Mouse (Mus musculus): Measurements from ENCODE around the gene Cecr2. TPM values are rescaled to one million over a fixed set of nuclear protein-coding genes. Genes with fewer than 3 reads are reported as not detected.

The Cecr2 gene
- polyA plus RNA-seq, 1 experiment from 2014 or later: 20.6 TPM

DNA sequence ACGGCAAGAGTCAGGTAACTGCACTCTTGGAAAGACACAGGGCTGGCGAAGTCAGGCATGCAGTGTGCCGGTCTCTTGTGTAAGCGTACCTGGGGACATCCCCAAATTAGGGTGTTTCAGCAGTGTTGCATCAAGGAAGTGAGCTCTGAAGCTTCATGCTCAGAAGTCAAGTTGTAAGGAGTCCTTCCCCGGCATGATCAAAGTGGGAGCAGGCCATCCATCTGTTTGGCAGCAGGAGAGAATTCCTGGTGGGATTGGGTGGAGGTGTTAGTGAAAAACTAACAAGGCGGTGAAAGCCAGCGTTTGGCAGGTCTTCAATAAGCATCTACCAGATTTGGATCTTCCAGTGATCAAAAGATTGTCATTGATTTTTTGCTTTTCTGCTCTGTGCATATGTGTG, 7.3 kb upstream of the Cecr2 start:
- H3K27ac ChIP-seq (ENCODE audit: low read depth, low read length): no peak overlapping the region
- WGBS: 74% methylated on average over 7 of the region's 7 CpGs
- H3K4me2 ChIP-seq: no peak overlapping the region
- no peaks in the 10 kb centered on the region for H3K9me3 ChIP-seq (ENCODE audit: control insufficient read depth, low read length)
- ATAC-seq (ENCODE audit: low FRiP score): no peak
- no peak overlapping the region for H3K4me3 ChIP-seq (ENCODE audit: low read depth, low read length)
- H3K27me3 ChIP-seq (ENCODE audit: control insufficient read depth, insufficient read depth, low read length): no peaks in the 10 kb centered on the region; the same call in 1 of the 2 replicates
- DNase-seq (ENCODE audit: low spot score, missing footprints): no peak
- H3K36me3 ChIP-seq (ENCODE audit: control insufficient read depth, insufficient read depth, low read length): no peaks in the 10 kb centered on the region
- H3K9ac ChIP-seq (ENCODE audit: low read length): no peak overlapping the region
- no peaks in the 10 kb centered on the region for H3K4me1 ChIP-seq (ENCODE audit: control insufficient read depth, insufficient read depth, low read length)

DNA sequence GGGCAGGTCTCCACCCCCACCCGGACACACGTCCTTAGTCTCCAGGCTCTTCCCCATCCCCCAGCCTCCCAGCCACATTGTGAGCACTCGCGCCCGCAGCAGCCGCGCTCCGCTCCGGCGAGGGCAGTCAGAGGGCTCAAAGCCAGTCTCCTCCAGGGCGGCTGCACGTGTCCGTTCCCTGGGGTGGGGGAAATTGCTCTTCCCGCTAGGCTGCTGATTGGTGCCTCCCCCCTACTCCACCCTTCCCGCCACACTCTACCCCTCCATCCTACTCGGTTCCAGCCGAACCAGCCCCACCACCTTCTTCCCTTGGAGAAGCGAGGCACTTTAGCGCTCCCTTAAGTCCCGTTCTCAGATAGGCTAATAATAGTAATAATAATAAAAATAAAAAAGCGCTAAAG, 754 bp upstream of the Cecr2 start:
- ATAC-seq (ENCODE audit: low FRiP score): peak; percentile 80
- under 1% methylated on average over 21 of the region's 21 CpGs for WGBS
- no peaks in the 10 kb centered on the region for H3K9me3 ChIP-seq (ENCODE audit: control insufficient read depth, low read length)
- H3K4me2 ChIP-seq: peak overlapping the region; percentile 66
- H3K27ac ChIP-seq (ENCODE audit: low read depth, low read length): peak overlapping the region; percentile 99
- H3K9ac ChIP-seq (ENCODE audit: low read length): peak overlapping the region; percentile 97
- peaks cover 17% of the 10 kb centered on the region for H3K4me1 ChIP-seq (ENCODE audit: control insufficient read depth, insufficient read depth, low read length)
- H3K4me3 ChIP-seq (ENCODE audit: low read depth, low read length): peak overlapping the region; percentile 93
- no peaks in the 10 kb centered on the region for H3K36me3 ChIP-seq (ENCODE audit: control insufficient read depth, insufficient read depth, low read length)
- DNase-seq (ENCODE audit: low spot score, missing footprints): no peak
- H3K27me3 ChIP-seq (ENCODE audit: control insufficient read depth, insufficient read depth, low read length): no peaks in the 10 kb centered on the region; the same call in 1 of the 2 replicates

DNA sequence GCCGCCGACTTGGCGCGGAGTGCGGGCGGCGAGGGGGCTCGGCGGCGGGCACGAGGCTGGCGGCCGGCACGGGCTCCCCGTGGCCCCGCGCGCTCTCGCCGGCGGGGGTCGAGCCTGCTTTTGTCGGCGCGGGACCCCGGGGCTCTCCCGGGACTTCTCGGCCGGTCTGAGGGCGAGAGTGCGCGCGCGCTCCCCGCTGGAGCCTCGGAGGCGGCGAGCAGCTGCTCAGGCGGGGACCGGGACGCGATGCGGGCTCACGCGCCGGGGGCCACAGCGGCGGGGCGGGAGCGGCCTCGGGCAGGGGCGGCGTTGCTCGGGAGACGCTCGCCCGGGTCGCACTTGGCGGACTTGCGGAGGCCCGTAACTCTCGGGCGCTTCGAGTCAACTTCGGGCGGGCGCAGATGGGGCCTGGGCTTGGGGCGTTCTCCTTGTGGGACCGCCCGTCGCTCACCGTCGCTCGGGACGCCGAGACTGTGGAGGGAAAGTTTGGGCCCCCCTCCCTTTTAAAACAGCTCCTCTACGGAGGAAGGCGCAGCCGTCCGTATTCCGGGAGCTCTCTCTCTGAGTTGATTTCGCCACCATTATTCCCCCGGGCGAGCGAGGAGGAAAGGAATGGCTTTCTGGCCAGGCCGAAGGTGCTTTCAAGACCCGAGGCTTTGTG, 722 bp downstream of the Cecr2 start:
- Histone ChIP-seq H3K27ac (ENCODE audit: low read depth, low read length) (peak overlapping the region; percentile 99), H3K4me1 (ENCODE audit: control insufficient read depth, insufficient read depth, low read length) (peaks cover 17% of the 10 kb centered on the region), H3K9ac (ENCODE audit: low read length) (peak overlapping the region; percentile 97), H3K36me3 (ENCODE audit: control insufficient read depth, insufficient read depth, low read length) (no peaks in the 10 kb centered on the region), H3K27me3 (ENCODE audit: control insufficient read depth, insufficient read depth, low read length) (no peaks in the 10 kb centered on the region; the same call in 1 of the 2 replicates), H3K9me3 (ENCODE audit: control insufficient read depth, low read length) (no peaks in the 10 kb centered on the region), H3K4me3 (ENCODE audit: low read depth, low read length) (peak overlapping the region; percentile 93), H3K4me2 (peak overlapping the region; percentile 66)
- WGBS: under 1% methylated on average over 73 of the region's 87 CpGs
- DNase-seq (ENCODE audit: low spot score, missing footprints) (peak; percentile 98), ATAC-seq (ENCODE audit: low FRiP score) (peak; percentile 52)

DNA sequence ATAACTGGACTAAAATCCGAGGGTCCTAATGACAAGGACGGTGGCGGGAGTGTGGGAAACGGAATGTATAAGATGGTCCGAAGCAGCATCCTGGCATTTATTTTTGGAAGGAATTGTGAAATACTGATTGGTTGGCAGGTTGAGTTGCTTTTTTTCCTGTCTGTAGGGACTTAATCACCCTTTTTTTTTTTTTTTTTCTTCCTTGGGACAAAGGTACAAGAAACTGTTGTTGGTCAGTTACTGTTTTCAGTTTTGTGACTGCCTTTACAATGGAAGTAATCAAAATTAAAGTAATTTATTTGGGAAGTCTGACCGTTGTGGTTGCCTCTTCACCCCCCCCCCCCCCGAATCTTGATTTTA, 1.2 kb downstream of the Cecr2 start:
- Histone ChIP-seq H3K36me3 (ENCODE audit: control insufficient read depth, insufficient read depth, low read length) (no peaks in the 10 kb centered on the region), H3K27ac (ENCODE audit: low read depth, low read length) (peak overlapping the region; percentile 99), H3K9ac (ENCODE audit: low read length) (peak overlapping the region; percentile 97), H3K4me2 (peak overlapping the region; percentile 66), H3K4me1 (ENCODE audit: control insufficient read depth, insufficient read depth, low read length) (peaks cover 17% of the 10 kb centered on the region), H3K27me3 (ENCODE audit: control insufficient read depth, insufficient read depth, low read length) (no peaks in the 10 kb centered on the region; the same call in 1 of the 2 replicates), H3K9me3 (ENCODE audit: control insufficient read depth, low read length) (no peaks in the 10 kb centered on the region), H3K4me3 (ENCODE audit: low read depth, low read length) (peak overlapping the region; percentile 93)
- no peak for ATAC-seq (ENCODE audit: low FRiP score)
- under 1% methylated on average over 7 of the region's 7 CpGs for WGBS
- DNase-seq (ENCODE audit: low spot score, missing footprints): no peak

DNA sequence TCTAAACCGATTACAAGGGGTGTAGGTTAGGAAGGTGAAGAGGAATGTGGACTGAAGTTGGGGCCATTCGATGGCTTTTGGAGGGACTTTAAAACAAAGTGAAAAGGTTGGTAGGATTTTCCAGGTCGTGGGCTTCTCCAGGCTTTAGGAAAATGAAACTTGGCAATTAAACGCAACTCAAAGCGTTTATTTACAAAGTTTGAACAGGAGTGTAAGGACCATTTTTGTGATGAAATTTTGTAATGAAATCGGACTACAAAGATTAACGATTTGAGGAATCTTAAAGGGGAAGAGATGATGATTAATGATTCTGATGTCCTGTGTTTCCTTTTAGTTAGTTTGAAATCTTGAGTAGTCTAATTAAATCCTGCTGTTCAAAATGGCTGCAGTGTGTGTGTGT, 1.7 kb downstream of the Cecr2 start:
- DNase-seq (ENCODE audit: low spot score, missing footprints): no peak
- 18% methylated on average over 7 of the region's 7 CpGs for WGBS

DNA sequence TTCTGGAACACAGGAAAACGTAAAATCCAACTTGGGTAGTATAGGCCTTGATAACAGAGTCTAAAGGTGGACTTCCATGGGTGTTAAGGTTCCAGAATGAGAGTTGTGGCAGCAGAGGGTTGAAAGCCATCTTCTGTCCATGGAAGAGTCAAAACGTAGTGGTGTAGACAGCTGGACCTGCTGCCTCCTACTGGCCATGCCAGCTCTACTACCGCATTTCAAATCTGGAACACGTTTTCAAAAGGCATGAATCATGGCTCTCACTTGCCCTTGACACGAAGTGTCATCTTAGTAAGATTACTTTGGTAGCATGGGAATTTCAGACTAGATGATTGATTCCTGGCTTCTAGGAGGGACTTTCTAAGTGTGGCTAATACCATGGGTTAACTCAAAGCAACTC, 8.0 kb downstream of the Cecr2 start:
- no peak for DNase-seq (ENCODE audit: low spot score, missing footprints)

More for the DNA sequence above, 1.7 kb downstream of the Cecr2 start:
- peaks cover 17% of the 10 kb centered on the region for H3K4me1 ChIP-seq (ENCODE audit: control insufficient read depth, insufficient read depth, low read length)
- H3K36me3 ChIP-seq (ENCODE audit: control insufficient read depth, insufficient read depth, low read length): no peaks in the 10 kb centered on the region
- H3K27ac ChIP-seq (ENCODE audit: low read depth, low read length): no peak overlapping the region
- peak overlapping the region; percentile 97 for H3K9ac ChIP-seq (ENCODE audit: low read length)
- no peak for ATAC-seq (ENCODE audit: low FRiP score)
- no peaks in the 10 kb centered on the region; the same call in 1 of the 2 replicates for H3K27me3 ChIP-seq (ENCODE audit: control insufficient read depth, insufficient read depth, low read length)
- peak overlapping the region; percentile 66 for H3K4me2 ChIP-seq
- no peaks in the 10 kb centered on the region for H3K9me3 ChIP-seq (ENCODE audit: control insufficient read depth, low read length)
- H3K4me3 ChIP-seq (ENCODE audit: low read depth, low read length): peak overlapping the region; percentile 93

DNA sequence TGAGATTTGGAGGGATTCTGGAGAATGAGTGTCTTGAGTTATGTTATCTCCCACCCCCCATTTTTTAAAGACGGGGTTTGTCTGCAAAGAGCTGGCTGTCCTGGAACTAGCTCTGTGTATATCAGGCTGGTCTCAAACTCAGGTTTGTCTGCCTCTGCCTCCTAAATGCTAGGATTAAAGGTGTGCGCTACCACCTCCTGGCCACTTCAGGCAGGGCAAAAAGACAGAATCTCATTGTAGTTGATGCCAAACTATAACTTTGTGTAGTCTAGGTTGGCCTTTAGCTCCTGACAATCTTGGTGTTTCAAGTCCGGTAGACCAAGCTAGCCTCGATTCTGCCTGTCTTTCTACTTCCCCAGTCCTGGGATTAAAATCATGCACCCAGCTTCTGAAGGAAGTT, 8.7 kb downstream of the Cecr2 start:
- 0 out of 2 replicates have a peak, but pooled peaks cover under 1% of the 10 kb centered on the region for H3K4me1 ChIP-seq (ENCODE audit: control insufficient read depth, insufficient read depth, low read length)
- 87% methylated on average over 4 of the region's 4 CpGs for WGBS
- ATAC-seq (ENCODE audit: low FRiP score) (no peak), DNase-seq (ENCODE audit: low spot score, missing footprints) (no peak)
- H3K9me3 ChIP-seq (ENCODE audit: control insufficient read depth, low read length): no peaks in the 10 kb centered on the region
- no peak overlapping the region for H3K9ac ChIP-seq (ENCODE audit: low read length)
- H3K27ac ChIP-seq (ENCODE audit: low read depth, low read length): no peak overlapping the region
- no peak overlapping the region for H3K4me2 ChIP-seq
- H3K4me3 ChIP-seq (ENCODE audit: low read depth, low read length): no peak overlapping the region
- no peaks in the 10 kb centered on the region for H3K27me3 ChIP-seq (ENCODE audit: control insufficient read depth, insufficient read depth, low read length)
- no peaks in the 10 kb centered on the region for H3K36me3 ChIP-seq (ENCODE audit: control insufficient read depth, insufficient read depth, low read length)

More for the DNA sequence above, 8.0 kb downstream of the Cecr2 start:
- ATAC-seq (ENCODE audit: low FRiP score): no peak
- H3K4me3 ChIP-seq (ENCODE audit: low read depth, low read length): no peak overlapping the region
- 0 out of 2 replicates have a peak, but pooled peaks cover 2% of the 10 kb centered on the region for H3K4me1 ChIP-seq (ENCODE audit: control insufficient read depth, insufficient read depth, low read length)
- no peak overlapping the region for H3K27ac ChIP-seq (ENCODE audit: low read depth, low read length)
- no peaks in the 10 kb centered on the region for H3K27me3 ChIP-seq (ENCODE audit: control insufficient read depth, insufficient read depth, low read length)
- H3K36me3 ChIP-seq (ENCODE audit: control insufficient read depth, insufficient read depth, low read length): no peaks in the 10 kb centered on the region
- H3K9ac ChIP-seq (ENCODE audit: low read length): no peak overlapping the region
- H3K9me3 ChIP-seq (ENCODE audit: control insufficient read depth, low read length): no peaks in the 10 kb centered on the region
- WGBS: 80% methylated on average over 5 of the region's 5 CpGs
- no peak overlapping the region for H3K4me2 ChIP-seq

DNA sequence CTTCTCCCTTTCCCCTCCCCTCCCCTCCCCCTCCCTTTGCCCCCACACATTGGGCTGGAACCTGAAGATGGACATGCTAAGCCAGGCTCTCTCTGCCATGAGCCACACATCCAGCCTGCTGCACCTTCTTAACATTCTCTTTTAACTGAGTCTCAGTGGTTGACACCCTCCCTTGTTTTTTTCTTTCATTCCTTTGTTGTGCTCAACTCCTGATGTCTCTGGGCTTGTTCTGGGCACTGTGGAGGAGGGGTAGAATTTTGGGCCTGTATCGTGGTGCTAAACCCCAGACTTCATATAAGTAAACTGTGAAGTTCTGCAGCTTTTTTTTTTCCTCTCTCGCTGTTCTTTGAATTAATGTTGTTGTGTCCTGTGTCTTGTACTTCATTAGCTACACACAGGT, 9.8 kb downstream of the Cecr2 start:
- H3K4me1 ChIP-seq (ENCODE audit: control insufficient read depth, insufficient read depth, low read length): no peaks in the 10 kb centered on the region
- H3K27me3 ChIP-seq (ENCODE audit: control insufficient read depth, insufficient read depth, low read length): no peaks in the 10 kb centered on the region
- H3K27ac ChIP-seq (ENCODE audit: low read depth, low read length): no peak overlapping the region
- H3K9ac ChIP-seq (ENCODE audit: low read length): no peak overlapping the region
- ATAC-seq (ENCODE audit: low FRiP score) (no peak), DNase-seq (ENCODE audit: low spot score, missing footprints) (no peak)
- 75% methylated on average over 2 of the region's 2 CpGs for WGBS
- H3K4me3 ChIP-seq (ENCODE audit: low read depth, low read length): no peak overlapping the region
- H3K9me3 ChIP-seq (ENCODE audit: control insufficient read depth, low read length): no peaks in the 10 kb centered on the region
- H3K36me3 ChIP-seq (ENCODE audit: control insufficient read depth, insufficient read depth, low read length): no peaks in the 10 kb centered on the region
- no peak overlapping the region for H3K4me2 ChIP-seq

DNA sequence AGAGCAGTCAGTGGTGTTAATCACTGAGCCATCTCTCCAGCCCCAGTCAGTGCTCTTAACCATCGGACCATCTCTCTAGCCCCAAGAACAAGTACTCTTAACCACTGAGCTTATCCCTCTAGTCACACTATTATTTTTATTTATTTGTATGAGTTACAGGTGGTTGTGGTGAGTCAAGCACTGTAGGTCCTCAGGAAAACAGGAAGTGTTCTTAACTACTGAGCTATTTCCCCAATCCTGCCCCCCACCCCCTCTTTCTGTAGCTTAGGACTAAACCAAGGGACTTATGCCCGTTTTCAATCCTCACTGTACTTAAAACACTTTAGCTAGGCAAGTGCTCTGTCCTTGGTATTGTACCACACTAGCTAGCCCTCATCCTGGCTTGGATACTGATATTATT, 17.2 kb downstream of the Cecr2 start:
- ATAC-seq (ENCODE audit: low FRiP score) (no peak), DNase-seq (ENCODE audit: low spot score, missing footprints) (no peak)
- no peaks in the 10 kb centered on the region for H3K4me1 ChIP-seq (ENCODE audit: control insufficient read depth, insufficient read depth, low read length)
- 85% methylated on average over 2 of the region's 2 CpGs for WGBS
- no peak overlapping the region for H3K27ac ChIP-seq (ENCODE audit: low read depth, low read length)
- H3K9ac ChIP-seq (ENCODE audit: low read length): no peak overlapping the region
- no peak overlapping the region for H3K4me2 ChIP-seq
- no peak overlapping the region for H3K4me3 ChIP-seq (ENCODE audit: low read depth, low read length)
- no peaks in the 10 kb centered on the region for H3K36me3 ChIP-seq (ENCODE audit: control insufficient read depth, insufficient read depth, low read length)
- no peaks in the 10 kb centered on the region for H3K9me3 ChIP-seq (ENCODE audit: control insufficient read depth, low read length)
- no peaks in the 10 kb centered on the region for H3K27me3 ChIP-seq (ENCODE audit: control insufficient read depth, insufficient read depth, low read length)
